Mouse (Mus musculus) forebrain, embryonic 13.5 days (tissue): ENCODE measurements at regions not wholly inside any gene's neighbourhood (a gene's known extent, or its start where the extent isn't known, plus 50 kb on each side); places are given as distances from the start of the nearest gene placed in this dataset.

ENCODE experiments used
- ATAC-seq: fragments of 200-750 bp; cut with Nextera tagmentation; 2 replicates; pipeline ENCODE4 v1.8.0; 2017
- H3K27ac ChIP-seq: fragments of 300-500 bp; sonication (generic); 2 replicates; pipeline ENCODE4 v1.5.1; 2015; ENCODE audit warnings: inconsistent platforms, mild to moderate bottlenecking, moderate library complexity
- H3K27me3 ChIP-seq: fragments of 300-500 bp; sonication (generic); 2 replicates; pipeline ENCODE4 v1.6.1; 2015; ENCODE audit warnings: mild to moderate bottlenecking, inconsistent platforms
- H3K36me3 ChIP-seq: fragments of 300-500 bp; sonication (generic); 2 replicates; pipeline ENCODE4 v1.6.1; 2015; ENCODE audit warnings: mild to moderate bottlenecking, inconsistent platforms; ENCODE audit not compliant: poor library complexity, severe bottlenecking
- H3K4me1 ChIP-seq: fragments of 300-500 bp; sonication (generic); 2 replicates; pipeline ENCODE4 v1.6.1; 2015; ENCODE audit warnings: inconsistent platforms
- H3K4me2 ChIP-seq: fragments of 300-500 bp; sonication (generic); 2 replicates; pipeline ENCODE4 v1.6.1; 2015; ENCODE audit warnings: inconsistent platforms, mild to moderate bottlenecking, moderate library complexity
- H3K4me3 ChIP-seq: fragments of 300-500 bp; sonication (generic); 2 replicates; pipeline ENCODE4 v1.5.1; 2015; ENCODE audit warnings: mild to moderate bottlenecking, inconsistent platforms
- H3K9ac ChIP-seq: fragments of 300-500 bp; sonication (generic); 2 replicates; pipeline ENCODE4 v1.6.1; 2015; ENCODE audit warnings: mild to moderate bottlenecking, inconsistent platforms
- H3K9me3 ChIP-seq: fragments of 300-500 bp; sonication (generic); replicated peaks from 2 replicates; pipeline ENCODE4 v1.6.1; 2016; ENCODE audit warnings: inconsistent platforms
- WGBS: fragments of 180-500 bp; shearing (Covaris S2); methylation state at CpG from one replicate; pipeline ENCODE4 v1.1.7; 2015; 5-methylcytosine and 5-hydroxymethylcytosine counted together

GRCm38 (mm10) chr15:97449001-97449400 lies 201.9 kb upstream of the Amigo2 start:
- H3K9ac ChIP-seq = no peak overlapping the region

GRCm38 (mm10) chr15:97448243-97448880 lies 201.3 kb upstream of the Amigo2 start:
- 60% methylated on average over 5 of the region's 5 CpGs for WGBS
- H3K27ac ChIP-seq = no peak overlapping the region
- H3K4me1 ChIP-seq = no peaks in the 10 kb centered on the region
- no peaks in the 10 kb centered on the region for H3K27me3 ChIP-seq
- no peaks in the 10 kb centered on the region for H3K9me3 ChIP-seq
- ATAC-seq = no peak
- no peak overlapping the region for H3K4me3 ChIP-seq
- H3K9ac ChIP-seq = no peak overlapping the region
- H3K4me2 ChIP-seq = no peak overlapping the region
- no peaks in the 10 kb centered on the region for H3K36me3 ChIP-seq

More at GRCm38 (mm10) chr15:97449001-97449400, 201.9 kb upstream of the Amigo2 start:
- no peaks in the 10 kb centered on the region for H3K36me3 ChIP-seq
- H3K9me3 ChIP-seq = no peaks in the 10 kb centered on the region
- no peak overlapping the region for H3K27ac ChIP-seq
- 91% methylated on average over 6 of the region's 6 CpGs for WGBS
- H3K27me3 ChIP-seq = no peaks in the 10 kb centered on the region
- no peaks in the 10 kb centered on the region for H3K4me1 ChIP-seq
- no peak for ATAC-seq
- H3K4me3 ChIP-seq = no peak overlapping the region
- no peak overlapping the region for H3K4me2 ChIP-seq

GRCm38 (mm10) chr15:97446181-97446580 lies 199.1 kb upstream of the Amigo2 start:
- H3K4me3 ChIP-seq = no peak overlapping the region
- no peaks in the 10 kb centered on the region for H3K4me1 ChIP-seq
- ATAC-seq = no peak
- H3K9ac ChIP-seq = no peak overlapping the region
- no peak overlapping the region for H3K4me2 ChIP-seq
- H3K36me3 ChIP-seq = no peaks in the 10 kb centered on the region
- H3K9me3 ChIP-seq = no peaks in the 10 kb centered on the region
- H3K27me3 ChIP-seq = no peaks in the 10 kb centered on the region
- WGBS = 52% methylated on average over 9 of the region's 9 CpGs
- H3K27ac ChIP-seq = no peak overlapping the region

GRCm38 (mm10) chr15:97438235-97438760 lies 191.2 kb upstream of the Amigo2 start:
- H3K4me3 ChIP-seq = no peak overlapping the region
- no peaks in the 10 kb centered on the region for H3K36me3 ChIP-seq
- no peak overlapping the region for H3K4me2 ChIP-seq
- H3K27me3 ChIP-seq = no peaks in the 10 kb centered on the region
- WGBS = 83% methylated on average over 5 of the region's 5 CpGs
- no peak for ATAC-seq
- no peaks in the 10 kb centered on the region for H3K4me1 ChIP-seq
- no peak overlapping the region for H3K9ac ChIP-seq
- H3K9me3 ChIP-seq = no peaks in the 10 kb centered on the region
- no peak overlapping the region for H3K27ac ChIP-seq
